In genomic region chr10:60373937-60374578, GRCm38 (mm10) we compare ENCODE assay signal across 7 mouse cellular contexts. TPM values are rescaled to one million over a fixed set of nuclear protein-coding genes. Genes with fewer than 3 reads are reported as not detected.
DNase-seq lines count a peak whose midpoint lies in the region; ATAC-seq and TF ChIP-seq lines count a peak whose summit lies in the region.

No protein-coding gene starts in this region.

- peak; percentile 18 for ATAC-seq in CD4-positive, CD25-positive, alpha-beta regulatory T cell, adult 4 months

- peak overlapping the region; percentile 99 for H3K27ac ChIP-seq in bone marrow macrophage, adult 2 months (ENCODE audit: insufficient read depth, low read depth, low read length)

- H3K4me1 ChIP-seq in bone marrow macrophage, adult 2 months (ENCODE audit: control insufficient read depth, insufficient read depth, low read length) = peaks cover 70% of the 10 kb centered on the region

- peak; percentile 61 for DNase-seq in heart, postnatal 25 days (ENCODE audit: low spot score)
- DNase-seq in lung, adult 18-20 months = peak; percentile 73 to 79
- no peak for DNase-seq in cerebellum, adult 18-20 months
- DNase-seq in retina, postnatal 1 day = no peak
- DNase-seq in spleen, postnatal 10 days (ENCODE audit: low spot score in 2 of 2) = no peak

- no peak for TF ChIP-seq CTCF in bone marrow macrophage, adult 2 months (IDR thresholded peaks at IDR 0.05; ENCODE audit: low read depth, low read length)

- intact Hi-C loops in heart, postnatal 25 days (cut with DNase I) = loop anchor here (2.0 kb wide), 1 partner anchor 27 kb away; the partner anchor contains the start of gene Vsir

- TF ChIP-seq POLR2A in bone marrow macrophage, adult 2 months (IDR thresholded peaks at IDR 0.05; ENCODE audit: borderline replicate concordance, low read depth, low read length) = no peak

- H3K4me3 ChIP-seq in bone marrow macrophage, adult 2 months (ENCODE audit: insufficient read depth, low read length) = no peak overlapping the region

RNA-seq across cellular contexts. Expression of gene Gm17455, which starts 25.5 kb away (rescaled TPM):
- 1 to 10 TPM; 1.5 to 3.7 TPM for polyA plus RNA-seq in CD4-positive, CD25-positive, alpha-beta regulatory T cell, adult 4 months (2017; shearing (Covaris generic))
- polyA plus RNA-seq in bone marrow macrophage, adult 2 months (2012; ENCODE audit: insufficient read depth, insufficient read length, missing spikeins) = not detected in 2 replicates
- not detected for total RNA-seq in heart, postnatal 25 days (2021)

RNA-seq across cellular contexts. Expression of gene Vsir, which starts 27.4 kb away (rescaled TPM):
- polyA plus RNA-seq in CD4-positive, CD25-positive, alpha-beta regulatory T cell, adult 4 months (2017; shearing (Covaris generic)) = 100 to 1,000 TPM; 171 to 206 TPM
- polyA plus RNA-seq in bone marrow macrophage, adult 2 months (2012; ENCODE audit: insufficient read depth, insufficient read length, missing spikeins) = 536 and 666 TPM in 2 replicates
- 10 to 100 TPM; 20.2 to 23.5 TPM for total RNA-seq in heart, postnatal 25 days (2021)

Comparison
In these comparisons a context has a peak if more than half of its experiments do, and no peak if none do; other contexts are left out.
1. DNase-seq: peak in heart, postnatal 25 days (single experiment) and lung, adult 18-20 months (2 of 2); none in cerebellum, adult 18-20 months (0 of 2), retina, postnatal 1 day (single experiment) and spleen, postnatal 10 days (0 of 2).